ENCODE assay signal across 14 mouse cellular contexts in the genomic region with DNA sequence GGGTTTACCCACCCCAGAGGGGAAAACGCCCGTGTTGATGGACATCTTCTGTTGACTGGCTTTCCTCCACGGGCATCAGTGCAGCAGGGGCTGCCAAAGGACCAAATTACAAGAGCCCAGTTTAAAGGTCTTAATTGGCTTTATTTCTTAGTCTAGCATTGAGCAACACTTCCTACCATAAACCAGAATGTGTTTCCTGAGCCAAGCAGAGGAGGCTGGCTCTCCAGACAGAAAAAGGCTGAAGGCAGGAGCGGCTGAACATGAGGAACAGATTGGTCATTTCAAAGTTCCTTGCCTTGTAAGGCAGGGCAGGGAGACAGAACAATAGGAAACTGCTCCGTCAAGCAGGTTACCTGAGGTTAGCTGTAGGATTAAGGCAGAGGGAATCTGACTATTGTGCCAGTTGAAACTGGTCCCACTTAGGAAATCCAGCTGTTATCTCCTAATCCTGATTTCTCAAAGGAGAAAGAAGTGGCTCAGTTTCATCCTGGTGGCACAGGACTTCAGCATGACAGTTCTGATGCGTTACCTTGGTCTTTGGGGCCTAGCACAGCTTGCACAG.
A peak's percentile ranks its signal among the peaks of the same experiment; 100 is the strongest.
DNase-seq lines count a peak whose midpoint lies in the region; ATAC-seq and TF ChIP-seq lines count a peak whose summit lies in the region.
"Had no signal": no experiment of that assay in that cellular context is flagged by ENCODE, and none has a peak within 500 bp of the region (broad histone marks: within the 10 kb centered on the region; RNA-seq: fewer than 3 reads in every experiment).

No protein-coding gene starts in this region.

- DNase-seq in lung, adult 18-20 months = peak; percentile 10 to 21
- no peak for DNase-seq in lung, postnatal 14 days
- DNase-seq in lung, adult 2 months = peak; percentile 8
- no peak for DNase-seq in cerebellum, postnatal 10 days
- DNase-seq: gastrocnemius, postnatal 25 days; layer of hippocampus, adult 9-11 months; right cerebral cortex, postnatal 14 days; thymus, postnatal 36 days had no signal

- TF ChIP-seq POLR2A in lung, adult 2 months (IDR thresholded peaks at IDR 0.05; ENCODE audit: borderline replicate concordance, extremely low read depth, low read depth, low read length) = no peak

- peak; percentile 69 for ATAC-seq in granulocyte monocyte progenitor cell, adult 5-6 weeks (replicated peaks; ENCODE audit: poor library complexity, severe bottlenecking)
- no peak for ATAC-seq in activated CD4-positive, CD25-positive, alpha-beta regulatory T cell, adult 4 months
- no peak for ATAC-seq in megakaryocyte-erythroid progenitor cell, adult 5-6 weeks (replicated peaks; ENCODE audit: low FRiP score, low TSS enrichment, poor library complexity, severe bottlenecking)
- ATAC-seq: midbrain, embryonic 15.5 days had no signal

- no peak for TF ChIP-seq CTCF in lung, adult 2 months (IDR thresholded peaks at IDR 0.05; ENCODE audit: insufficient read depth, low read length)

- 54% methylated on average over 6 of the region's 6 CpGs for WGBS in lung, adult 2 months

- H3K4me3 ChIP-seq in lung, adult 2 months (replicated peaks; ENCODE audit: extremely low read depth, low read depth, low read length) = no peak overlapping the region
- H3K4me3 ChIP-seq: embryonic facial prominence, embryonic 12.5 days; limb, embryonic 15.5 days; midbrain, embryonic 15.5 days had no signal

- peaks cover 4% of the 10 kb centered on the region for H3K4me1 ChIP-seq in lung, adult 2 months (ENCODE audit: control insufficient read depth, insufficient read depth, low read length)
- H3K4me1 ChIP-seq: embryonic facial prominence, embryonic 12.5 days had no signal

Comparison
In these comparisons a context has a peak if more than half of its experiments do, and no peak if none do; other contexts are left out.
1. DNase-seq: peak in lung, adult 18-20 months (2 of 2) and lung, adult 2 months (single experiment); none in lung, postnatal 14 days (single experiment) and cerebellum, postnatal 10 days (0 of 2).